Mouse (Mus musculus) megakaryocyte, embryonic 14.5 days (primary cell): Measurements from ENCODE around the gene Tekt1.

Experiments used
- FLI1 ChIP-seq: IDR thresholded peaks from 2 replicates; pipeline ENCODE4 v1.6.1; 2012; ENCODE audit warnings: low read length, inconsistent platforms, mixed read lengths
- GATA1 ChIP-seq: IDR thresholded peaks from 3 replicates; pipeline ENCODE4 v1.6.1; 2012; ENCODE audit warnings: mixed read lengths, low read length, inconsistent platforms, borderline replicate concordance

GRCm38 (mm10) chr11:72407081-72407480 lies 44.8 kb upstream of the Tekt1 start:
- TF ChIP-seq GATA1 (no peak), FLI1 (no peak)
